Mouse (Mus musculus) cerebellum, adult 11-12 months (tissue): ENCODE data around the gene Sox14.

Experiments
- DNase-seq: peaks from one replicate; pipeline ENCODE4 v3.0.0; 2022

Sox14 gene

GRCm38 (mm10) chr9:99875618-99876372 lies at the start of gene Sox14:
Gene Sox14 (minus strand): TSS chr9:99876170.
- no peak for DNase-seq

DNA sequence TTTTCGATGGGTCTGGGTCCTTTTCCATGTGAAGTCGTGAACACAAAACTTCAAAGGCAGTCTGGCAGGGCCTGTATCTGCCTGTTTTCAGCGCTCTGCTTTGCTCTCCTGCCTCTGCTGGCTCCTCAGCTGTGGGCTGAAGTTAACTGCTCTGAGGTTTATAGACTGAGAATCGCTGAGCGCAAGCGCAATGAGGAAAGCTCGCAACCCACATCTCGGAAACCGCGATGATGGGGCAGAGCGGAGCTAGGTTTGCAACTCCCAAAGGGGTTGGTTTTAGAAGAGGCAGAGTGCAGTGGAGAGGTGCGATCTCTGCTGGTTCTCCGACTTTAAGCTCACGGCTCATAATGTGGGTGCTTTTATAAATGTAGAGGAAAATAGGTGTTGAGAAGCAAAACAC lies 3.3 kb upstream of the Sox14 start:
- DNase-seq, result no peak

DNA sequence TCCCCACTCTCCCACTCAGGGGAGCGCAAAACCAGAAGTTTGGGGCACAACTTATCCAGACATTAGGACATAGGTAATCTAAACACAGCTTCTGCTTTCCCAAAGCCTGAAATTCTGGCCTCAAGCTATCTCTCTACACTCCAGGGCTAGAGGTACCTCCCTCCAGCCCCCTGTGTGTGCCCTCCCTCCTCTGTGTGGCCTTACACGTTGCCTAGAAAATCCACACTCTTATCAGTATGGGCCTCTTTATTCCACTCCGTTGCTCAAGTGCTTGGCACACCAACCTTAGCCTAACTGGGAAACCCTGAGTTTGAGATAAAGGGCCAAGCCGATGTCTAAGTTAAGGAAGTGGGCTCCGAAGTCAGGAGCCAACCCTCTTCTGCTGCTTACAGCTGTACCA lies 2.6 kb upstream of the Sox14 start:
- DNase-seq, result no peak

- DNase-seq, result no peak
Measured at GRCm38 (mm10) chr9:99877056-99877546, 1.1 kb upstream of the Sox14 start.

DNA sequence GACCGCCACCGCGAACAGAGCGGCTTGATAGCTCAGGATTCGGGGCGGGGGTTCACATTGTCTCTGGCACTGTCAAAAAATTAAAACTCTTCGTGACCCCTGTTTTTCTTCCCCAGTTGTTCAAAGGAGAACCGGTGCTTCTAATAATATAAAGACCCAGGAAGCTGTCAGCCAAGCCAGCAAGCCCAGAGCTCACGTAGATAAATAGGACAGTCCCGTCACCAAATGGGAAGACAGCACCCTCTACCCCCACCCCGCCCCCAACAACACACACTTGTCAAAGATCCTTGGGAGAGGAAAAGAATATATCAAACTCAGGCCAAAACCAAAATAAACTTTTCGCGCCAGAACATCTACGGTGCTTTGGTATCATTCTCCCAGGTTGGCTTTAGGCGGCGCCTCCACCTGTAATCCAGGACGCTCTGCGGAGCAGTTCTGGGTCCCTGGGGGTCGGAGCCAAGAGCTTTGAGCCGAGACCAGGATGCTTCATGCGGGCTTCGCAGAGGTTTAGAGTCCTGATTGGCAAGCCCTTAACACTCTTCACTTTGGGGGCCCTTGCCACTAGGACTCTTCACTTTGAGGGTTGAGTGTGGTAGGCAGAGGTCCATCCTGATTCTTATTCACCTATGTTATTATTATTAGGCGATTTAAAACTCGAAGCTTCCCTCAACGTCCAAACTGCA lies 544 bp upstream of the Sox14 start:
- no peak for DNase-seq

- no peak for DNase-seq
Measured at GRCm38 (mm10) chr9:99874735-99875617, 994 bp downstream of the Sox14 start.

DNA sequence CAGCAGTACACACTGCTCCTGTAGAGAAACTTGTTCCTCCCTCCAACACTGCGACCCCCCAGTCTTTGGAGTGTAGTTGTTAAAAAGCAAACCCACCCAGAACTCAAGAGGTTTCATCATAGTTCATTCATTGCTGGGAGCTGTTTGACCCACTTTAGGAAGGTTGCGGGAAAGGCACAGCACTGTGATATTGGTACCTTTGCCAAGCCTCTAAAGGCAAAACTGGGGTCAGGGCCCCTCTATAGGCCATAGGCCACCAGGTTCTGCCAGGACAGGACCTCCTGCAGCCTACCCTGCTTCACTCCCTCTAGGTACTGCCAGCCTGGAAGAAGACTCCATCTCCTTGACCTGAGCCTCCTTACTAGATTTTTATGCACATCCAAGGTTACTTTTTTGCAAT lies 2.2 kb downstream of the Sox14 start:
- no peak for DNase-seq

GRCm38 (mm10) chr9:99873116-99873620 lies 2.8 kb downstream of the Sox14 start:
- no peak for DNase-seq

GRCm38 (mm10) chr9:99872204-99873115 lies 3.5 kb downstream of the Sox14 start:
- DNase-seq, result no peak

DNA sequence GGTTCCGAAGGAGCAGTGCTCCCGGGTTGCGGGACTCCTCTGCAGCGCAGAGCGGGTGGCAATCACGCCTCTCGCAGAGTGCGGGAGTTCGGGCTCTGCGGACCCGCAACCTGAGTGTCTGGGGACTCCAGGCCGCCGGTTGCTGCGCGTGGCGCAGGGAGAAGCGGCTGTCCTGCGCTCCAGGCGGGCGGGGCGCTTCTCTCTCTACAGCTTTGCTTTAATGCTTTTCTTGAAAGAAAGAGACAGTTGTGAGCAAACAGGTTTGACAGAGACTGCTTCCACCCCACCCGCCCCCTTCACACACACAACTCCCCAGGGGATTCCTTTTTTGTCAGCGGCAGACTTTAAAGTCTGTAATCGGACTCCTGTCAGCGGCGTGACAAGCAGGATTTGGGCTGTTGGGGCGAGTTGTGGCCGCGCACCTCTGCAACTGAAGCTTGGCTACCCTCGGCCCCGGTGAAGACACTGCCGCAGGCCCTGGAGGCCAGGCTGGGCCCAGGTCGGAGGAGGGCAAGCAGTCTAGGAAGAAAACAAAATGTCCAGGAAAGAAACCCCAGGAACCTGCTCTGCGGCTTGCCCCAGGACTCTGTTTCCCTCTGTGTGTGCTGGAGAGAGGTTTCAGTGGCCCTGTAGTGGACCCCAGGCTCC lies 4.3 kb downstream of the Sox14 start:
- DNase-seq, result no peak

DNA sequence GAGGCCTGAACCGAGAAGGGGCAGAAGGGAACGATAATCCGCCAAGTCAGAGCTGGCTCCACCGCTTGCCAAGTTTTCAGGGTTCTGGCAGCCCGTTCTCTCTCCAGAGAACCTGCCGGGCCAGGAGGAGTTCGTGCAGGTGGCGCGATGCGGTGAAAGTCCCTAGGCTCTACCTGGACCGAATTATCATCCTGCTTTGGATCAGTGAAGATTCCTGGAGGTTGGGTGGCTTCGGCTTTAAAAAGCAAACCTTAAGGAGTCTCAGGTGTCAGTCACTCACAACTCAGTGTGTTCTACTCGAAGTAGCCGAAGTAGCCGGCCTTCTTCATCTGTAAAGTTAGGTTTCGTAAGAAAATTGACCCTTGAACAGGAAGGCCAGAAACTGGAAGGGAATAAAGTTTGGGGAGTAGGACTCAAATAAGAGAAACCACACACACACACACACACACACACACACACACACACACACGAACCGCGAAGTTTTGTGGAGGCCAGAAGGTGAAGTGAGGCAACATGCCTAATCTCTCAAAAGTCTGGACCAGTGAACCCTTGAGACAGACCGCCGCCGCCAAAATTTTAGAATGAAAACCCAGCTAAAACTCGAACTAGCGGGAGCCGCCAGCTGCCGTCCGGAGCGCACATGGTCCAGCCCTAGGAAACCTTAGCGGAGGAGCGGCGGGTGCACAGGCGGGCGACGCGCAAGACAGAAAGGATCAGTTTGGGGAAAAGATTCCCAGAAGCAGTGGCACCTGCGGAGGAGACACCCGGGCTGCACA lies 5.0 kb downstream of the Sox14 start:
- DNase-seq, result no peak

GRCm38 (mm10) chr9:99869936-99870779 lies 5.8 kb downstream of the Sox14 start:
- no peak for DNase-seq

GRCm38 (mm10) chr9:99869275-99869674 lies 6.7 kb downstream of the Sox14 start:
- DNase-seq, result no peak

GRCm38 (mm10) chr9:99868606-99869005 lies 7.4 kb downstream of the Sox14 start:
- DNase-seq, result no peak

GRCm38 (mm10) chr9:99868054-99868453 lies 7.9 kb downstream of the Sox14 start:
- no peak for DNase-seq

DNA sequence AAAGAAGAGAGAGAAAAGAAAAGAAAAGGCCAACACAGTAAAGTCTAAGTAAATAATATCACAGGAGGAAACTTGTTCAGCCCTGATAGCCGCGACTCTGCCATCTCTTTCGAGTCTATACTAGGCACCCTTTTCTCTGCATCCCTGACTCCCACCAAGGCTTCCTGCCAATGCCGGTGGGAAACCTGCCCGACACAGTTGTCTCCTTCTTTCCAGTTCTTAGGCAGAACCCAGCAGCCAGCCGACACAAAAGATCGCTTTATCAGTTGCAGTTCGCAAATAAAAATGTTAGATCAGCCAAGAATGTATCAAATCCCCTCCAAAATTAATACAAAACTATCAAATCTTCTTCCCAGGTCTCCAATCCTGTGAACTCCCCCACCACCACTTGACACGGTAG lies 13.0 kb downstream of the Sox14 start:
- DNase-seq, result no peak

- DNase-seq, result no peak
Measured at GRCm38 (mm10) chr9:99854486-99854885, 21.5 kb downstream of the Sox14 start.

DNA sequence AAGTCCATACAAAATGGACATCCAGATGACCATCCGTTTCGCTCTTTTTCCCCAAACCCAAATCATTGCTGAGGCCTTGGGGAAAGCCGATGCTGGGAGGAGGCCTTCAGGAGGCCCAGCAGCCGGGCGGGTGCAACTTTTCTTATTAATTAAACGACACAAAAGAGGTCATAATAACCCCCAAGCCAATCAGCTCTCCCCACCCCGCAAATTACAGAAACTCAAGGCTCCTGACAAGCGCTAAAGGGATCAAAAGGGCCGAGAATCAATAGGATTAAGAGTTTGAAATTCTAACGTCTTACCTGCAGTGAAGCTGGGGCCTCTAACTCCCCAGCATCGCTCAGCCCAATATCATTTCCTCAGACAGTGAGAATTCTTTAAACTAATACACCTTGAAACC lies 22.6 kb downstream of the Sox14 start:
- no peak for DNase-seq

DNA sequence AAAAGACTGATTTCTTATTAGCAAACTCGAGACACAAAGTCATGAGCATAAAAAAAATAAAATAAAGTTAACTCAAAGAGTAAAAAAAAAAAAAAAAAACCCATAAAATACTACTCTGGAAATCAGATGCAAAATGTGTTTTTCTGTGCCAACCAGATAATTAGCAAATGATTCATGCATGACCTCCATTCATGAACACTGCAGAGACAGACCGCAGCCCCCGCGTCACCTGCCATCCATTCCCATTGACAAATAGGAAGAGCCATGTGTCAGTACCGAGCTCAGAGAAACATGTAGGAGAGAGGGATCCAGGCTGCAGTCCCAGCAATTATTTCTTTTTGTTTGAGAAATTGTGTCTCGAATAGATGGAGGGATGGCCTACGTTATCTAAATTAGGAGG lies 25.6 kb downstream of the Sox14 start:
- no peak for DNase-seq

GRCm38 (mm10) chr9:99848327-99848726 lies 27.6 kb downstream of the Sox14 start:
- DNase-seq, result no peak
